Mouse (Mus musculus) adrenal gland, postnatal 36 days (tissue): ENCODE data around the gene Gm21987. TPM values are rescaled to one million over a fixed set of nuclear protein-coding genes. Genes with fewer than 3 reads are reported as not detected.

ENCODE experiments used
- DNase-seq, 2 experiments: peaks; one replicate each; pipeline ENCODE4 v3.0.0; 2021; ENCODE audit warnings: mixed read lengths in 1 of 2
- total RNA-seq, 2 experiments: library from RNA; stranded (reverse); gene quantifications; 2 replicates each; pipeline ENCODE4 v1.2.3; 2021

Gene Gm21987
- total RNA-seq, 2 experiments from 2014 or later = 0.95 TPM; not detected in 1

GRCm38 (mm10) chr16:38349881-38350280, 3.0 kb downstream of the Gm21987 start:
- DNase-seq = no peak

GRCm38 (mm10) chr16:38350361-38350855, 3.6 kb downstream of the Gm21987 start:
- no peak for DNase-seq

- no peak for DNase-seq
These were observed 4.1 kb downstream of the Gm21987 start for GRCm38 (mm10) chr16:38350939-38351338.

GRCm38 (mm10) chr16:38352031-38352430, 5.2 kb downstream of the Gm21987 start:
- DNase-seq = peak; percentile 44 to 62

GRCm38 (mm10) chr16:38352851-38353250, 6.0 kb downstream of the Gm21987 start:
- DNase-seq = no peak

- DNase-seq = no peak
These were observed 6.8 kb downstream of the Gm21987 start for GRCm38 (mm10) chr16:38353642-38354041.

GRCm38 (mm10) chr16:38354185-38354913, 7.5 kb downstream of the Gm21987 start:
- no peak for DNase-seq

GRCm38 (mm10) chr16:38358256-38358812, 11.5 kb downstream of the Gm21987 start:
- no peak for DNase-seq

GRCm38 (mm10) chr16:38359241-38359640, 12.4 kb downstream of the Gm21987 start:
- no peak for DNase-seq

GRCm38 (mm10) chr16:38359857-38360256, 13.0 kb downstream of the Gm21987 start:
- DNase-seq = no peak

- no peak for DNase-seq
These were observed 13.5 kb downstream of the Gm21987 start for GRCm38 (mm10) chr16:38360317-38360716.

GRCm38 (mm10) chr16:38361933-38362332, 15.1 kb downstream of the Gm21987 start, which contains the start of gene Popdc2:
Popdc2 (plus strand) TSS chr16:38362209.
- peak in 1 of 2 experiments; percentile 22 for DNase-seq

- no peak for DNase-seq
These were observed 15.8 kb downstream of the Gm21987 start for GRCm38 (mm10) chr16:38362493-38363255.

GRCm38 (mm10) chr16:38363256-38363595, 16.4 kb downstream of the Gm21987 start:
- DNase-seq = no peak

GRCm38 (mm10) chr16:38363657-38364056, 16.8 kb downstream of the Gm21987 start:
- no peak for DNase-seq

GRCm38 (mm10) chr16:38365390-38365789, 18.6 kb downstream of the Gm21987 start:
- DNase-seq = no peak

- DNase-seq = no peak
These were observed 19.4 kb downstream of the Gm21987 start for GRCm38 (mm10) chr16:38366231-38366630.

GRCm38 (mm10) chr16:38368336-38368735, 21.5 kb downstream of the Gm21987 start:
- DNase-seq = peak; percentile 17 to 36

- no peak for DNase-seq
These were observed 22.2 kb downstream of the Gm21987 start for GRCm38 (mm10) chr16:38369000-38369399.

GRCm38 (mm10) chr16:38369431-38369830, 22.6 kb downstream of the Gm21987 start:
- DNase-seq = no peak

- no peak for DNase-seq
These were observed 23.2 kb downstream of the Gm21987 start for GRCm38 (mm10) chr16:38369992-38370484.

GRCm38 (mm10) chr16:38370633-38371374, 24.0 kb downstream of the Gm21987 start:
- DNase-seq = peak in 1 of 2 experiments; percentile 30
